Mouse (Mus musculus) neural tube, embryonic 11.5 days (tissue): Measurements from ENCODE around the gene Shank3. TPM values are rescaled to one million over a fixed set of nuclear protein-coding genes. Genes with fewer than 3 reads are reported as not detected.

ENCODE experiments used
- ATAC-seq: fragments of 200-750 bp; cut with Nextera tagmentation; 2 replicates; pipeline ENCODE4 v1.8.0; 2017; ENCODE audit warnings: moderate number of reproducible peaks, mild to moderate bottlenecking, moderate TSS enrichment, moderate library complexity; ENCODE audit not compliant: insufficient read depth, low FRiP score, low TSS enrichment
- DNase-seq: peaks from one replicate; pipeline ENCODE4 v3.0.0-alpha.2; 2015; ENCODE audit warnings: low spot score
- H3K27ac ChIP-seq: fragments of 300-500 bp; sonication (generic); 2 replicates; pipeline ENCODE4 v1.5.1; 2014; ENCODE audit warnings: low read depth, mild to moderate bottlenecking, low read length
- H3K27me3 ChIP-seq: fragments of 300-500 bp; sonication (generic); 2 replicates; pipeline ENCODE4 v1.6.1; 2014; ENCODE audit warnings: mild to moderate bottlenecking, low read length, mixed read lengths; ENCODE audit not compliant: control insufficient read depth, insufficient read depth
- H3K36me3 ChIP-seq: fragments of 300-500 bp; sonication (generic); 2 replicates; pipeline ENCODE4 v1.6.1; 2014; ENCODE audit warnings: mild to moderate bottlenecking, low read length, moderate library complexity, mixed read lengths; ENCODE audit not compliant: control insufficient read depth, insufficient read depth
- H3K4me1 ChIP-seq: fragments of 300-500 bp; sonication (generic); 2 replicates; pipeline ENCODE4 v1.6.1; 2014; ENCODE audit warnings: low read length, mixed read lengths; ENCODE audit not compliant: control insufficient read depth, insufficient read depth
- H3K4me2 ChIP-seq: fragments of 300-500 bp; sonication (generic); 2 replicates; pipeline ENCODE4 v1.6.1; 2014; ENCODE audit warnings: low read depth, mild to moderate bottlenecking, moderate library complexity
- H3K4me3 ChIP-seq: fragments of 300-500 bp; sonication (generic); 2 replicates; pipeline ENCODE4 v1.5.1; 2014; ENCODE audit warnings: low read depth, low read length
- H3K9ac ChIP-seq: fragments of 300-500 bp; sonication (generic); 2 replicates; pipeline ENCODE4 v1.6.1; 2014; ENCODE audit warnings: mild to moderate bottlenecking, low read length
- H3K9me3 ChIP-seq: fragments of 300-500 bp; sonication (generic); 2 replicates; pipeline ENCODE4 v1.6.1; 2016; ENCODE audit warnings: low read length; ENCODE audit not compliant: control insufficient read depth
- WGBS: fragments of 180-500 bp; shearing (Covaris S2); extraction: QIAGEN DNeasy Blood & Tissue Kit; methylation state at CpG from one replicate; pipeline ENCODE4 v1.1.7; 2014; 5-methylcytosine and 5-hydroxymethylcytosine counted together
- polyA plus RNA-seq: library from polyadenylated mRNA; unstranded; fragments of >200 nt; fragmentation: Nextera tagmentation; extraction: Ambion mirVana; gene quantifications from 2 replicates; pipeline ENCODE4 v1.2.1, GENCODE M21; 2014

The Shank3 gene
- polyA plus RNA-seq, 1 experiment from 2014 or later: 3.0 TPM

GRCm38 (mm10) chr15:89524001-89524571 is 24.7 kb downstream of the Shank3 start:
- WGBS: 3% methylated on average over 31 of the region's 52 CpGs
- H3K36me3 ChIP-seq: no peaks in the 10 kb centered on the region

GRCm38 (mm10) chr15:89524611-89525415 is 25.4 kb downstream of the Shank3 start:
- no peak overlapping the region for H3K9ac ChIP-seq
- H3K4me2 ChIP-seq: peak overlapping the region; percentile 87
- WGBS: 66% methylated on average over 8 of the region's 8 CpGs
- no peak overlapping the region for H3K27ac ChIP-seq
- ATAC-seq (no peak), DNase-seq (no peak)
- no peaks in the 10 kb centered on the region for H3K36me3 ChIP-seq
- H3K27me3 ChIP-seq: peaks cover 21% of the 10 kb centered on the region
- H3K9me3 ChIP-seq: no peaks in the 10 kb centered on the region
- H3K4me1 ChIP-seq: no peaks in the 10 kb centered on the region
- H3K4me3 ChIP-seq: peak overlapping the region; percentile 52

More at GRCm38 (mm10) chr15:89524001-89524571, 24.7 kb downstream of the Shank3 start:
- H3K4me3 ChIP-seq: peak overlapping the region; percentile 52
- H3K4me1 ChIP-seq: no peaks in the 10 kb centered on the region
- no peak overlapping the region for H3K27ac ChIP-seq
- peak overlapping the region; percentile 41; the same call in 1 of the 2 replicates for H3K9ac ChIP-seq
- DNase-seq: peak; percentile 28
- H3K4me2 ChIP-seq: peak overlapping the region; percentile 87
- no peaks in the 10 kb centered on the region for H3K9me3 ChIP-seq
- peaks cover 21% of the 10 kb centered on the region for H3K27me3 ChIP-seq
- ATAC-seq: no peak

DNA sequence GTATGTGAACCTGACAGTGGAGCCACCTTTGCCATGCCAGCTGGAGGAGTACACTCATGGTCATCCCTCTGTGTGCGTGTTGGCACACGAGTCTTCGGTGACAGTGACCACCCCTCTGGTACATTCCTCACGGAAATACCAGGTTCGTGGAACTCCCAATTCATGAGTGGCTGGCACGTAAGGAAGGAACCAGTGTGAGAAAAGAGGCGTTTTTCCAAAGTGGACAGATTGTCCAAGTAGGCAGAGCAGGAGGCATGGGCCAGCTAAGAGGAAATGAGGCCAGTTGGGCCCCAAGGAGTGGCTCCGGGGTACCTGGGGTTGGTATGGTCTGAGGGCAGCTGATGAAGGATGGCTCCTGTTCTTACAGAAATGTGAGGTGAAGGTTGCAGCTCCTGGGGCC is 26.0 kb downstream of the Shank3 start:
- H3K4me1 ChIP-seq: no peaks in the 10 kb centered on the region
- WGBS: 86% methylated on average over 8 of the region's 8 CpGs

DNA sequence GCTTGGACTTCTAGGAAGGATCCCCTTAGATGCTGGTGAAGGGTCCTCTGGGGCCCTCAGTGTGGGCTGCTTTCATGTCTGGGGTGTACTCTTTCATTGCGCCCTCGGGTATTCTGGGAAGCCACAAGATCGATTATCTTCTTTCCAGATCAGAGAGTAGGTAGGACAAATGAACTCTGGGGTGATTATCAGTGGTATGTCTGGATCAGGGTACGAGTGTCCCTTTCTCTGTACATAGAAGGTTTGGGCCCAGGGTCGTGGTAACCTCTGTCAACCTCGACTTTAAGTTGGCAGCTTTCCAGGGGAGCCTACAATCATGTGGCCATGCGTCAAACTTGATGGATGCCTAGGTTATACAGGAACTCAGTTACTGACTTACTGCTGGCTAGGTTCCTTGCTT is 26.5 kb downstream of the Shank3 start:
- WGBS: 80% methylated on average over 7 of the region's 7 CpGs
- Histone ChIP-seq H3K36me3 (no peaks in the 10 kb centered on the region), H3K4me3 (no peak overlapping the region), H3K9ac (no peak overlapping the region), H3K27ac (no peak overlapping the region), H3K4me1 (no peaks in the 10 kb centered on the region), H3K9me3 (no peaks in the 10 kb centered on the region), H3K27me3 (peaks cover 21% of the 10 kb centered on the region), H3K4me2 (no peak overlapping the region)
- DNase-seq (no peak), ATAC-seq (no peak)

More for the DNA sequence above, 26.0 kb downstream of the Shank3 start:
- no peak overlapping the region for H3K4me2 ChIP-seq
- H3K27ac ChIP-seq: no peak overlapping the region
- no peaks in the 10 kb centered on the region for H3K9me3 ChIP-seq
- peaks cover 21% of the 10 kb centered on the region for H3K27me3 ChIP-seq
- ATAC-seq (no peak), DNase-seq (no peak)
- no peak overlapping the region for H3K9ac ChIP-seq
- H3K36me3 ChIP-seq: no peaks in the 10 kb centered on the region
- H3K4me3 ChIP-seq: no peak overlapping the region

DNA sequence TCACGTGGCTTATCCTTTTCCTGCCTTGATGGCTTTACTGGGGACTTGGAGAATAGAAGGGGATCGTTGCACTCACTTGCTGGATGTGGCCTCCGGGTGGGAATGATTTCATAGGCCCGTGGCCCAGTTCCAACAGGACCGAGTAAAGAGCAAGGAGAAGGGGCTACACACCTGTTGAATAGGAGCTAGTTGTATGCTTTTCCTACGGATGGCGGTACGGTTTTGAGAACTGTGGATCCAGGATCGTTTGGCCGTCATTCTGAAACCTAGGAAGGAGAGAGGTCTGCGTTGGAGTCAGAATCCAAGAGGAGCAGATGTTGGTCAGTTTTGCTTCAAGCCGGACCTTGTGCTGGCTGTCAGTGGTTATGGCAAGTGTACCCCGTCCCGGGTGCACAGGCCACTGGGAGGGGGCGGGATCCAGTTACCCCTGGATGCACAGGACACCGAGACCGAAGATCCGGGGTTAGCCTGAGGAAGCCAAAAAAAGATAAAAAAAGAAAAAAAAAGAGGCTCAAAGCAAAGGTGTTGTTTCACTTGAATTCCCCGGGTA is 27.4 kb downstream of the Shank3 start:
- H3K4me2 ChIP-seq: no peak overlapping the region
- no peak for DNase-seq
- H3K9me3 ChIP-seq: no peaks in the 10 kb centered on the region
- ATAC-seq: no peak
- 92% methylated on average over 19 of the region's 19 CpGs for WGBS
- H3K27ac ChIP-seq: no peak overlapping the region
- peaks cover 21% of the 10 kb centered on the region for H3K27me3 ChIP-seq
- no peak overlapping the region for H3K9ac ChIP-seq
- no peak overlapping the region for H3K4me3 ChIP-seq
- H3K4me1 ChIP-seq: no peaks in the 10 kb centered on the region
- H3K36me3 ChIP-seq: no peaks in the 10 kb centered on the region

DNA sequence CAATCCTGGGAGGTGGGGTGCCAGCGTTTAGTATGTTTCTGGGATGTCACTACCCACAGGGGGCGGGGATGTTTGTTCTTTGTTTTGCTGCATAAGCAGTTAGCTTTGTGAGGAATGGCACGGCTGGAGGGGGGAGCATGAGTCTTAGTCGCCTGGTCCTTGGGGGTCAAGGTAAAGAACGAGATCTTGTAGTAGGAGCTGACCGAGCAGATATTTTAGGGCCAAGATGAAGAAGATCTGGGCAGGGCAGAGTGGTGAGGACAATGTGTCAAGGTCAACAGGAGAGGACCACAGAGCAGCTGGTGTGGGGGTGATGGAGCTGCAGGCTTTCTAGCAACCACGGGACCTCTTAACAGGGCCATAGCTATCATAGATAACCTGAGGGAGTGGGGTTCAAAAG is 28.0 kb downstream of the Shank3 start:
- peaks cover 21% of the 10 kb centered on the region for H3K27me3 ChIP-seq
- ATAC-seq (no peak), DNase-seq (no peak)
- no peak overlapping the region for H3K4me2 ChIP-seq
- no peak overlapping the region for H3K4me3 ChIP-seq
- H3K36me3 ChIP-seq: no peaks in the 10 kb centered on the region
- no peak overlapping the region for H3K27ac ChIP-seq
- H3K4me1 ChIP-seq: 0 out of 2 replicates have a peak, but pooled peaks cover 2% of the 10 kb centered on the region
- H3K9ac ChIP-seq: no peak overlapping the region
- 83% methylated on average over 7 of the region's 7 CpGs for WGBS
- H3K9me3 ChIP-seq: no peaks in the 10 kb centered on the region

DNA sequence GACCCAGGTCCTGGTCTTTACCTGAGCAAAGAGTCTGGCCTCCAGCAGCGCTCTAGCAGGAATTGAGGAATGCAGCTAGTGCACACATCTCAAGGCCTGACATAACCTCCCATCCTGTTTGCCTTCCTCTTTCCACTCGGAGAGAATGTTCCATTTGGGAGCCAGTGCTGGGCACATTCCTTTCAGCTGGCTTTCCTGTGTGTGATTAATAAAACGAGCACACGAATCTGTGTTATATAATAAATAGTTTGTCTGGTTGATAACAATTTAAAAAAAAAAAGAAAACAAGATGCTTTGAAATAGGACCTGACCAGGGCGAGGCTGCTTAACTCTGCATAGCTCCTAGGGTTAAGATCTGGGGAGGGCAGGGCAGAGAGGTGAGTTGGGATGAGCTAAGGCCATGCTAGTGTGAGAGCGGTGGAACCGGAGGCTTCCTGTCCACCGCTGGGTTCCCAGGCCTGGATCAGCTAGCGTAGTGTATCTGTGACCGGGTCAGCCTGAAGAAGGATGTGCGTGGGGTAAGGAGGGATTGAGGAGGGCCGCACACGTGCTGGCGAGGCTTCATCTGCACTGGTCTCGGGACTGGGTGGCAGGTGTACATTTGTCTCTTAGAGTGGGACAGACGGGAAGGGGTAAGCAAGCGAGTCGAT is 28.9 kb downstream of the Shank3 start:
- no peak for ATAC-seq
- H3K4me3 ChIP-seq: no peak overlapping the region

DNA sequence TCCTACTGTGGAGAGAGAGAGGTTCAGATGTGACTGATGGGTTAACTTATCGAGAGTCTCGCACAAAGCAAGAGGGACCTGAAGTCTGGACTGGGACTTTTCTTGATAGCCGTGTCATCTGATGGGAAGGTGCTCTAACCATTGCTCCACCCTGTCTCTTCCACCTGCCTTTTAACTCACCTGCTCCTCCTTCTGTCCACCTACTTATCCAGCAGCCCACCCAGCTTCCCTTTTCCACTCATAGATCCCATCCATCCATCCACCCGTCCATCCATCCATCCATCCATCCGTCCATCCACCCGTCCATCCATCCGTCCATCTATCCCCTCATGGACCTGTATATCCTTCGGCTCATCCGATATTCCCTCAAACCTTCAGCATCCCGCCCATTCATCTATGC is 29.5 kb downstream of the Shank3 start:
- Histone ChIP-seq H3K9ac (no peak overlapping the region), H3K9me3 (no peaks in the 10 kb centered on the region), H3K27ac (no peak overlapping the region), H3K4me2 (no peak overlapping the region), H3K27me3 (peaks cover 12% of the 10 kb centered on the region), H3K36me3 (no peaks in the 10 kb centered on the region), H3K4me3 (no peak overlapping the region), H3K4me1 (peaks cover 3% of the 10 kb centered on the region; the same call in 1 of the 2 replicates)
- 92% methylated on average over 10 of the region's 10 CpGs for WGBS
- DNase-seq (no peak), ATAC-seq (no peak)

More for the DNA sequence above, 28.9 kb downstream of the Shank3 start:
- DNase-seq: no peak
- Histone ChIP-seq H3K4me2 (no peak overlapping the region), H3K27ac (no peak overlapping the region), H3K27me3 (peaks cover 14% of the 10 kb centered on the region), H3K4me1 (peaks cover 3% of the 10 kb centered on the region; the same call in 1 of the 2 replicates), H3K9me3 (no peaks in the 10 kb centered on the region), H3K36me3 (no peaks in the 10 kb centered on the region), H3K9ac (no peak overlapping the region)
- WGBS: 88% methylated on average over 18 of the region's 18 CpGs
